Mouse (Mus musculus): ENCODE measurements at regions not wholly inside any gene's neighbourhood (a gene's known extent, or its start where the extent isn't known, plus 50 kb on each side); places are given as distances from the start of the nearest gene placed in this dataset.

- no peak for DNase-seq
Observed at GRCm38 (mm10) chr10:87639339-87639738, 117.7 kb downstream of the Pah start.

GRCm38 (mm10) chr10:87649091-87649490 lies 127.5 kb downstream of the Pah start:
- no peak for DNase-seq

DNA sequence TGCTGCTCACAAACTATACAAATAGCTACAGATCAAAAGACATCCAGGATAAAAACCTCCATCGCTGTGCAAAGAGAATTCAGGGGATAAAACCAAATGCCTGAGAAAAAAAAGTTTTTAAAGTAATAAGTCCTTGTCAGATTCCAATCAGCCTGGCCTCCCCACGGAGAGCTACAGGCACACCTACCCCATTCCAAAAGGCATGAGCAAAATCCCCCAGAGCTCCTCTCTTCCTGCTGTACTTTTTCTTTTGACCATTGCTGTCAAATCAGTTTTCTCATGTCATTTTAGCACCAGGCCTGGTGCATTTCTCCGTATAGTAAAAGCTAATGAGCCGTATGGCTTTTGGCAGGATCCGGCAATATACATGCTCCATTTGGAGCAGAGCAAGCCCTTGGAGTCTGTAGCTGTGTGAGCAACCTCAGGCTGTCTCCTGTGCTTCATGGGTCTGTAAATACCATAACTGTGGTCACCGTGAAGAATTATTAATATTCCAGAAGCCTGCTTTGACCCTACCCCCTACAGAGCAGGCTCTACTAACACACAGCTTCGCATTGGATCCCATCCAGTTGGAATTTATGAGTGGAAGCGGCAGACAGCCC lies 130.6 kb downstream of the Pah start:
- no peak for DNase-seq

- DNase-seq: no peak
Observed at GRCm38 (mm10) chr10:87654112-87654511, 132.5 kb downstream of the Pah start.

DNA sequence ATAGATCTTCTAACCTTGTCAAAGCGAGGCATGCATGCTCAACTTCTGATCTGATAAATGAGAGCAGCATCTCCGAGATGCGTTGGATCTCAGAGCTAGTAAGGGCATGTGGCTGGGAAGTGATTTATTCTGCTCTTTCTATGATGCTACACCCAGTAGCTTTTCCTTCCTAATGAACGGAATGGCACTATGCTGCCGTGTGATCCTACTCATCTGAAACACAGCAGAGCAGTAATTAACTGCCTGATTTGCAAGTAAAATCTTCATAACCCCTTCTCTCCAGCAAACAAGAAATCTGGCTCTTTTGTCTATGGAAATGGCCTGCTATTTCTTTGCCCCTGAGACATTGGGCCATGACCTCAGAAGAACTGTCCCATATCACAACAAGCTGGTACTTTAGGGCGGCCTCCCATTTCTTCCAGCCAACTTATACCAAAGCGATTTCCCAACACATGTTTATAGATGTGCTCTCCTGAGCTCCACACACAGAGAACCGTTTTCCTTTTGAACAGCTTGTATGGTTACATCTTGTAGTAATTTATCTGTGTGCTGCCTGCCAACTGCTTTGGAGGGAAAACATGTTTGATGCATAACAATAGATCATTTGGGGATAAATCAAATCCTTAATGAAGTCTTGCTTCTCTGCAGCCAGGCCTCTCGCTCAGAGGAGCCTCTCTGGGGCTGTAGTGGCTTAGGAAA lies 144.6 kb downstream of the Pah start:
- no peak for DNase-seq

DNA sequence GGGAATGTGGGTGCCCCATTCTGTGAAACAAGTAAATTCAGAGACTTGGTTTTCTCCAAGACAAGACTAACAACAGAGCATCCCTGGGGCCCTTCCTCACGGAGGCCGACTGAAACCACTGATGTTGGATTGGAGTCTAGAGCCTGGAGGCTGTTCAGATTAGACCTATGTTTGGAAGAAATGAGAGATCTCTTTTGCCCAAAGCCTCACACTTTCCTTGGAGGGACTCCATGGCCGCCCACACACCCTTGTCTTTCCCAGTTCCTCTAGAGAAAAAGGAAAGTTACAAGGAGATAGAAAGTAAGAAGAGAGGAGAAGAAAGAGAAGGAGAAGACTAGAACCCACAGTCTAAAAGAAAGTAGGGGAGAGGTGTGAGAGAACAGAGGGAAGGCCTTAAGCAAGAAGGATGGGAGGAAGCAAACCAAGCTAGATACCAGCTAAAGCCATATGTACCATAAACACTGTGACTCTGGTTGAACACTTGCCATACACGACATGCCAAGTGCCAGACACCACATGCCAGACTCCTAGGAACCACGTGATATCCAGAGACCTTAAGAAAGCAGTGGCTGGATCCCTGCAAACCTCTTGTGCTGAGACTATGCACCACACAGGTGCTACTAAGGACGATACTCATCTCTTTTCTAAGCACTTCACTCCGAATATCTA lies 145.3 kb downstream of the Pah start:
- peak; percentile 60 for DNase-seq

- DNase-seq: no peak
Observed at GRCm38 (mm10) chr10:87667651-87668140, 146.1 kb downstream of the Pah start.

DNA sequence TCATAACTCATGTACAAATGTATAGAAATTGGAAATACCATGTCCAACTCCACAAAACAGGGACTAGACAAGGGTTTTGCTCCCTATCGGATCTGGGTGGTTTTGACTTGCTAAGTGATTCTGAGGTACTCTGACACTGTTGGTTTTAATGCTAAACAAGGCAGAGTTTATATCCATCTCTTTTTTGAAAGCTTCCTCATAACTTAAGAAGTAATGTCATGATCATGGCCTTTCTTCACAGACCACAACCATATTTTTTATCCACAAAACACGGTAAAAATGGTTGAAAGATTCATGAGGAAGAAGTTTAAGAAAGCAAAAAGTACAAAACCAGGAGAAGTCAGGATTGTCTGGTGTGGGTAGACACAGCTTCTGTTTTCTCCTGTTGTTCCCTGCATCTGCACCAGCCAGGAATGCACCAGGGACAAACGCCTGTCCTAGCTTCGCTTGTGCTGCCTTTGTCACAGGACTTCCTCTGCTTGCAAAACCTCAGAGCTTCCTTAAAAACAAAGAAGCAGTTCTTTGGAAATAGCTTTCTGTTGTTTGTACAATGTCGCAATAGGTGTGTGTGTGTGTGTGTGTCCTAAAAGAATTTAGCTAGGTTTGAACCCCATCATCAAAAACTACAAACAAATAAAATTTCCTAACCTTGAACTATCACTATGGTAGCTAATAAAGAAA lies 153.3 kb downstream of the Pah start:
- DNase-seq: no peak

- DNase-seq: no peak
Observed at GRCm38 (mm10) chr10:87676041-87676672, 154.6 kb downstream of the Pah start.

DNA sequence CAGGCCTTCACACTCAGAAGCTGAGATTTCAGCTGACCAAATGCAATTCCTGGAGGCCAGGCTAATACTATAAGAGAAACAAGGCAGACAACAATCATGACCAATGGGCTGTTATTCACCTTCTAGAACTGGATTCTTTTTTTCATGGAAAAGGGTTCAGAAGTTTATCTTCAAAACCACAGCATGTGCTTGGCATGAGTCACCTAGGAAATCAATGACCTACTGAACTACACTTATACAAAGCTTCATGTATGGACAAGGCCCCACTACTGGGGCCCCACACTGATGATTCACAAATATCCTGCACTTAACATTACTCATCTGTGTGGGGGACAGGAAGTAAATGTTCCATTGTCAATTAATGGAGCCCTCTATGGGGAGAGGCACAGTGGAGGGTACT lies 157.4 kb downstream of the Pah start:
- no peak for DNase-seq

GRCm38 (mm10) chr10:87686311-87686710 lies 164.7 kb downstream of the Pah start:
- no peak for DNase-seq

DNA sequence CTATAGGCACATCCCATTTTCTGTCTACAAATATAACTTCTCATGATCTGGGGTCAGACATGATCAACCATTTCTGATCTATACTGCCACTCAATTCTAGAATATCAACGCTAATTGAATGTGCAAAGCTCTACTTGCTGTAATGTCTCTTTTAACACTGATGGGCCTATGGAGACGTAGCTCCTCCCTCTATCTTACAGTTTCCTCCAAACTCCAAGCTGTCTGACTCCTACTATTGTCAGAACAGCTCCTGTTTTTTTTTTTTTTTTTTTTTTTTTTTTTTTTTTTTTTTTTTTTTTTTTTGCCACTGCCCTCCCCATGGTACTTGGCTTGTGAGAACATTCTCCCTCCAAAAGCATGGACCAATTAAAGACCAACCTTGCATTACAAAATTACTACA lies 165.2 kb downstream of the Pah start:
- DNase-seq: no peak

- no peak for DNase-seq
Observed at GRCm38 (mm10) chr10:87687844-87688243, 166.2 kb downstream of the Pah start.

GRCm38 (mm10) chr10:87690831-87691230 lies 167.2 kb upstream of the Igf1 start:
- DNase-seq: no peak

DNA sequence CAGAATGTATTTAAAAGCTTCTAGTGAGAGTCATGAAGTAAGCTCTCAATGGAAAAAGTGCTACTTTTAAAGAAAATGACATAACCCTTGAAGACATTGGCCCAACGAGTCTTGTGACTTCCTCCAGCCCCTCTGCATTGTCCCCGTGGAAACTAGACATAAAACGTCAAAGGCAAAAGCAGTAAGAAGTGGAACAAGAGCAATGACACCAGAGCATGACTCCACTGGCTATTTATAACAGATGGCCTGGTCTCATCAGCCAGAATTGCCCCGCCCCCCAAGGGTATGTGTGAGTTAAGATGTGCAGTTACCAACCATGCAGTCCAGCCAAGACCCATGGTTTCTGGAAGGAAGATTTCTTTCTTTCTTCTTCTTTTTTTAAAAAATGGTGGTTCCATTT lies 161.6 kb upstream of the Igf1 start:
- no peak for DNase-seq

GRCm38 (mm10) chr10:87711209-87711608 lies 146.9 kb upstream of the Igf1 start:
- DNase-seq: no peak

DNA sequence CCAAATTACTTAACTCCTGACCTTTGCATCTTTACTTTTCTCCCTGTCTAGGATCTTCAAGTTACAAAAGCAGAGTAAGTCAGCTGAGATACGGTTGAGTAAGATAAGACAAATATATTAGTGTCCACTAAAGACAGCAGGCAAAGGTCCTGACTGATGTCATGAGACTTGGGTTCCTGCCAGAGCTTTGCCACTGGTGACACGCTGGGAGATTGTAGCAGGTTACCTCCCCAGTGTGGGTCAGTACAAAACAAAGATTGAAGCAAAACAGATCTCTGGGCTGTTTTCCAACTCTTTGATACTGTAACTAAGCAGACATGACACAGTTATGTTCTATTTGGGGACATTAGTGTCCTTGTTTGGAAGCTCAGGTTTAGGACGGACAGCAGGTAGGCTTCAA lies 146.3 kb upstream of the Igf1 start:
- no peak for DNase-seq

GRCm38 (mm10) chr10:87715874-87716600 lies 142.0 kb upstream of the Igf1 start:
- DNase-seq: no peak

- DNase-seq: no peak
Observed at GRCm38 (mm10) chr10:87717156-87717555, 140.9 kb upstream of the Igf1 start.

DNA sequence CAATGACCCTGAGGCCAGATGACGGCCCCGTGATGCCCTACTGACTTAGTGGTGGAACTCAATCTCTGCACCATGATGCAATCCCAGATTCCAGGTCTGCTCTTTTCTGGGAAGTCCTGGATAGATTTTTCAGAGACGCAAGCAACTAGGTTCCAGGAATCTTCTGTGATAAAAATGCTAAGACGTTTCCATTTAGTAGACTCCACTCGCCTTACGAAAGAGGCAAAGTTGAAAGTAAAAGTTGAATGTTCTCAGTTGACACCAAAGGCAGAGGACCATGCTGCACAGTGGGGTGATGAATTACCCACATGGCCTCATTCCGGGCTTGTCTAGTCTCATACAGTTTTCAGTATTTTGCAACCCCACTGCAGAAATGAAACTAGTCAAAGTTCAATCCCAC lies 139.6 kb upstream of the Igf1 start:
- no peak for DNase-seq

DNA sequence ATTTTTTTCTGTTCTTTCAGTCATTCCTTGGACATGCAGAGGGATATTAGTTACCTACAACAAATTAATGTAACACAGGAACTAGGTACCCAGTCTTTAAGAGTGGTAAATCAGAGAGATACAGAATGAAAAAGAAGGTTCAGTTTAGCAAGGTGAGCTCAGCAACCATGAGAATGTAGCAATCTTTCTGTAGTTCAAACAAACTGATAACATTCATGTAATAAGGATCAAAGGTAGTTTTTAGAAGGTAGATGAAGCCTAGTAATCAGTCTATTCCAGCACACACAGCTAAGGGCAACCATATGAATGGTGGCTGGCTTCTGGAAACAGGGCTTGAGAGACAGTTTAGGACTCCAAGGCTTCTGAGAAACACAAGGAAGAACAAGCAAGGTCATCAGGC lies 138.1 kb upstream of the Igf1 start:
- no peak for DNase-seq

DNA sequence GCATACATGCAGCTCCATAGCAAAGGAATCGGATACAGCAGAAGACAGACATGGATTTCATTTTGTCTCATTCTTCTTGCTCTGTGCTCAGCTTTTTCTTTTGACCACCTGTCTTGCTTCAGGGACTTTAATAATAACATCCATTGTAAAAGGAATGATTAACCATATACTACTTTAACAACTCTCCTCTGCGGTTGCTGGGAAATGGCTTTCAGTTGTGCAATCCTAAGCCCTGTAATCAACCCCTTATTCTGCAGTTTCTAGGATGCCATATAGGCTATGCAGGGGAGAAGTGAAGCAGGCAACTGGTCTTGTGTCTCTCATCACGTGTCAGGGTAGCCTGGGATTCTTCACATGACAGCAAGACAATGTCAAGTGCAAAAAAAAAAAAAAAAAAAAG lies 135.8 kb upstream of the Igf1 start:
- no peak for DNase-seq

Data from gastrocnemius, postnatal 25 days (tissue).